Mouse (Mus musculus) embryonic facial prominence, embryonic 15.5 days (tissue): ENCODE measurements at regions not wholly inside any gene's neighbourhood (a gene's known extent, or its start where the extent isn't known, plus 50 kb on each side); places are given as distances from the start of the nearest gene placed in this dataset.

Experiments
- ATAC-seq: fragments of 200-750 bp; cut with Nextera tagmentation; 2 replicates; pipeline ENCODE4 v1.8.0; 2017; ENCODE audit warnings: low read depth, moderate TSS enrichment; ENCODE audit not compliant: insufficient number of reproducible peaks, low FRiP score, low TSS enrichment
- H3K27ac ChIP-seq: fragments of 300-500 bp; sonication (generic); replicated peaks from 2 replicates; pipeline ENCODE4 v1.5.1; 2015; ENCODE audit warnings: mild to moderate bottlenecking, inconsistent platforms
- H3K27me3 ChIP-seq: fragments of 300-500 bp; sonication (generic); 2 replicates; pipeline ENCODE4 v1.6.1; 2015; ENCODE audit warnings: inconsistent platforms
- H3K36me3 ChIP-seq: fragments of 300-500 bp; sonication (generic); 2 replicates; pipeline ENCODE4 v1.6.1; 2015; ENCODE audit warnings: mild to moderate bottlenecking, inconsistent platforms
- H3K4me1 ChIP-seq: fragments of 300-500 bp; sonication (generic); 2 replicates; pipeline ENCODE4 v1.6.1; 2015; ENCODE audit warnings: inconsistent platforms
- H3K4me2 ChIP-seq: fragments of 300-500 bp; sonication (generic); replicated peaks from 2 replicates; pipeline ENCODE4 v1.6.1; 2015; ENCODE audit warnings: mild to moderate bottlenecking, inconsistent platforms
- H3K4me3 ChIP-seq: fragments of 300-500 bp; sonication (generic); replicated peaks from 2 replicates; pipeline ENCODE4 v1.5.1; 2015; ENCODE audit warnings: mild to moderate bottlenecking, inconsistent platforms
- H3K9ac ChIP-seq: fragments of 300-500 bp; sonication (generic); 2 replicates; pipeline ENCODE4 v1.6.1; 2015; ENCODE audit warnings: inconsistent platforms
- H3K9me3 ChIP-seq: fragments of 300-500 bp; sonication (generic); replicated peaks from 2 replicates; pipeline ENCODE4 v1.6.1; 2016; ENCODE audit warnings: inconsistent platforms
- WGBS: fragments of 180-500 bp; shearing (Covaris S2); methylation state at CpG from one replicate; pipeline ENCODE4 v1.1.7; 2015; 5-methylcytosine and 5-hydroxymethylcytosine counted together

DNA sequence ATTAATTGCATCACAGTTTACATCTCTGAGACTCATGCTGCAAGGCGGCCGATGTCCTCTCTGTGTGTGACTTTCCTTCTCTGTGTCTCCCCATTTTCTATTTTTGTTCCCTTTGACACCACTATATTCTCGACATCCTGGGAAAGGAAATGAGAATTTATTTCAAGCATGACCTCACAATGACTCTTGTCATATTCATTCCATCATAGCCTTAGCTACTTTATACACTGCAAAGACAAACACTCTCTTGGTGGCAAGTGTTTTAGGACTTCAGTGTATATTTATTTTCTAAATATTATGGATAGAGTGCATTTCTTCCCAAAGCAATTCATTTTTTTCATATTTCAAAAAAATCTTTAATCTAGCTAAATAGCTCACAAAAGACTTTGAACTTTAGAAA, 298.5 kb downstream of the Ipmk start:
- H3K27me3 ChIP-seq = no peaks in the 10 kb centered on the region
- no peak overlapping the region for H3K9ac ChIP-seq
- WGBS = 73% methylated on average over 3 of the region's 3 CpGs
- no peak overlapping the region for H3K4me2 ChIP-seq
- H3K36me3 ChIP-seq = no peaks in the 10 kb centered on the region
- no peak overlapping the region for H3K27ac ChIP-seq
- H3K4me3 ChIP-seq = no peak overlapping the region
- no peaks in the 10 kb centered on the region for H3K4me1 ChIP-seq
- H3K9me3 ChIP-seq = no peaks in the 10 kb centered on the region
- no peak for ATAC-seq

- H3K9ac ChIP-seq = no peak overlapping the region
- H3K4me3 ChIP-seq = no peak overlapping the region
- H3K4me2 ChIP-seq = no peak overlapping the region
- H3K4me1 ChIP-seq = no peaks in the 10 kb centered on the region
- no peaks in the 10 kb centered on the region for H3K9me3 ChIP-seq
- no peaks in the 10 kb centered on the region for H3K27me3 ChIP-seq
- ATAC-seq = no peak
- H3K27ac ChIP-seq = no peak overlapping the region
- WGBS = 87% methylated on average over 7 of the region's 7 CpGs
- H3K36me3 ChIP-seq = no peaks in the 10 kb centered on the region
Measured at GRCm38 (mm10) chr10:71657525-71657924, 310.0 kb downstream of the Ipmk start.

DNA sequence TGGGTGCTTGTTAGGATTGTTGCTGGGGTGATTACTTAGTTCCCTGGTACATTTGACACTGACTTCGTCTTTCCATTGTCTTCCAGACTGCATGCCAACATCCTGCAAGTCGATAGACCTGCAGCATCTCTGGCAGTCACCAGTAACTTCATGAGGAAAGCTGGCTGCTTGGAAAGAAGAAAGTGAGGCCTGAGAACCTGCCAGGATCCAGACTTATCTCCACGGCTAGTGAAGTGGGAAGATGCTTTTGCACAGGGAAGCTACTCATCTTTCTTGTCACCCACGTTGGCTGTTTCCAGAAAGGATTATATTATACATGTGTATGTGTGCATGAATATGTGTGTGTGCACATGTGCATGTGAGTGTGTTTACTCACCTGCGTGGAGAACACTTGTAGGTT, 316.0 kb downstream of the Ipmk start:
- Histone ChIP-seq H3K9ac (no peak overlapping the region), H3K27me3 (no peaks in the 10 kb centered on the region), H3K4me3 (no peak overlapping the region), H3K4me1 (no peaks in the 10 kb centered on the region), H3K36me3 (no peaks in the 10 kb centered on the region), H3K9me3 (no peaks in the 10 kb centered on the region), H3K27ac (no peak overlapping the region), H3K4me2 (no peak overlapping the region)
- WGBS = 75% methylated on average over 5 of the region's 5 CpGs
- ATAC-seq = no peak

DNA sequence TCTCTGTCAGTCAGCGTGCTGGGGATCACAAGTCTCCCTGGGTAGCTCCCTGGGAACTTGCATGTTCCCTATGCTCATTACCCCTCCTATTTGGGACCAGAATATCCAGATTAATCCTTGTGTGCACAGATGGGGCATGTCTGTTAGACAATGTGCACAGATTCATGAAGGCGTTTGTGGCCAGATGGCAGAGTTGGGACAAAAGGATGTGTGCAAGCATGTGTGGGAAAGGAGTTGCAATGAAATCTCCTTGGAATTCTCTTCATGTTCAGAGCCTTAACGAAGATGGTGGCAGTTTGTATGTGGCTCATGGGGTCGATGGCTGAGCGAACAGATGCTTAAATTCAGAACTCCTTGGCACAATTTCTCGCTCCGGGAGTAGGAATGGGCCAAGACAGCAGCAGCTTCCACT, 319.6 kb downstream of the Ipmk start:
- Histone ChIP-seq H3K4me1 (no peaks in the 10 kb centered on the region), H3K9me3 (no peaks in the 10 kb centered on the region), H3K36me3 (no peaks in the 10 kb centered on the region), H3K9ac (no peak overlapping the region), H3K4me2 (no peak overlapping the region), H3K27ac (no peak overlapping the region), H3K4me3 (no peak overlapping the region), H3K27me3 (no peaks in the 10 kb centered on the region)
- ATAC-seq = no peak
- 70% methylated on average over 7 of the region's 7 CpGs for WGBS

DNA sequence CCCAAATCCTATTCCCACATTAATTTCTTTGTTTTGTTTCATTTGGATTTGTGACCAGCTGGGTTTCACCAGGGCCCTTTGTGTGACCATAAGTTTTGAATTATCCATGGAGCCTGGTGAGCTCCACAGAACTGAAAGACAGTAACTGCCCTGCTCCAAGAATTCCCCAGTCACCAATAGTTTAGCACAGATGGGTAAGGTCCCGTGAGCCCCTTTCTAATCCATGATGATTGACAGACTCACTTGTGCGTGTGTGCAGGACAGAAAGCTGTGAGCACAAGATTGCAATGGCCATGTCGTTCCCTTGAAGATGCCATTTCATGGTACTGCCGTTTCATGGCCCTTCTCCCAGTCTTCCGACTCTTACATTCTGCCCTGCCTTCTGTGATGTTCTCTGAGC, 331.7 kb downstream of the Ipmk start:
- Histone ChIP-seq H3K9me3 (no peaks in the 10 kb centered on the region), H3K4me3 (no peak overlapping the region), H3K27ac (no peak overlapping the region), H3K36me3 (no peaks in the 10 kb centered on the region), H3K27me3 (no peaks in the 10 kb centered on the region), H3K4me2 (no peak overlapping the region), H3K9ac (no peak overlapping the region), H3K4me1 (no peaks in the 10 kb centered on the region)
- WGBS = 55% methylated on average over 5 of the region's 5 CpGs
- no peak for ATAC-seq

DNA sequence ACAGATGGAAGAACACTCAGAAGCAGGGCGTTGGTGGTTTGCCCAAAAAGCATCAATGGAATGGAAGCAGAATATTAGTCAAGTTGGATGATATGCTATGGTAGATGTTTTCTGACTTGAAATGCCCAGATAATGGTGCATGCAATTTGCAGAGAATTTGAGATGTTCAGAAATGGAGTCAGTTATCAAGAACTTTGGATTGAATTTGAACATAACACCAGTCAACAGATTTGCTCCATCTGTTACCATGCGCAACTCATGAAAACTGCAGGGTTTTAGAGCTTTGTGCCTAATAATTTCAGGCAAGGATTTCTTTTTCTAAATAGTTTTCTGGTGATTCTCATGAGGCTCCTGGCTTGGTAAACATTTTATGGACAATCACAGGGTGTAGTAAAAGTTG, 365.9 kb downstream of the Ipmk start:
- Histone ChIP-seq H3K4me2 (no peak overlapping the region), H3K9ac (no peak overlapping the region), H3K27me3 (no peaks in the 10 kb centered on the region), H3K36me3 (no peaks in the 10 kb centered on the region), H3K4me3 (no peak overlapping the region), H3K27ac (no peak overlapping the region), H3K4me1 (no peaks in the 10 kb centered on the region), H3K9me3 (no peaks in the 10 kb centered on the region)
- WGBS = 88% methylated on average over 2 of the region's 2 CpGs
- no peak for ATAC-seq

DNA sequence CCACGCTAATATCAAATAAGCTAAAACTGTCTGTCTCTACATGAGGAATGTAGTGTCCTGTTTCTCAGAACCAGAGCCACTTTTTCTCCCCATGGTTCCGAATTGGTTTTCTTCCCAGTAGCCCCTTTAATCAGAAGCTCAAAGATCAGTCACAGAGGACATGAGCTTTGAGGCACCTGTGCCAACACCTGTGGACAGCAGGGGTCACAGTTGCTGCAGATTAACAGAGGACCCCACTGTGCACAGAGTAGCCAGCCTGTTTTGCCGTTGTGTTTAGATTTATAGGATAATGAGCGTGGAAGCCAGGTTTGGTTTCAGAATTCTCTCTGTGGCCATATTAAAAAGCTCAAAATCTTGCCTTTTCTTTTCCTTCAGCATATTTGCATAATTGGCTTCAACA, 380.2 kb downstream of the Ipmk start:
- Histone ChIP-seq H3K36me3 (no peaks in the 10 kb centered on the region), H3K4me2 (no peak overlapping the region), H3K9me3 (no peaks in the 10 kb centered on the region), H3K4me1 (no peaks in the 10 kb centered on the region), H3K9ac (no peak overlapping the region), H3K4me3 (no peak overlapping the region), H3K27me3 (no peaks in the 10 kb centered on the region), H3K27ac (no peak overlapping the region)
- WGBS = 43% methylated on average over 4 of the region's 4 CpGs
- no peak for ATAC-seq

- Histone ChIP-seq H3K27me3 (no peaks in the 10 kb centered on the region), H3K9me3 (no peaks in the 10 kb centered on the region), H3K9ac (no peak overlapping the region), H3K4me2 (no peak overlapping the region), H3K36me3 (no peaks in the 10 kb centered on the region), H3K4me3 (no peak overlapping the region), H3K4me1 (no peaks in the 10 kb centered on the region), H3K27ac (no peak overlapping the region)
- ATAC-seq = no peak
- WGBS = 74% methylated on average over 3 of the region's 3 CpGs
Measured at GRCm38 (mm10) chr10:71733821-71734220, 386.3 kb downstream of the Ipmk start.

- Histone ChIP-seq H3K9ac (no peak overlapping the region), H3K4me1 (no peaks in the 10 kb centered on the region), H3K9me3 (no peaks in the 10 kb centered on the region), H3K27me3 (no peaks in the 10 kb centered on the region), H3K36me3 (no peaks in the 10 kb centered on the region), H3K4me2 (no peak overlapping the region), H3K4me3 (no peak overlapping the region), H3K27ac (no peak overlapping the region)
- 76% methylated on average over 2 of the region's 2 CpGs for WGBS
- no peak for ATAC-seq
Measured at GRCm38 (mm10) chr10:71734481-71734880, 386.9 kb downstream of the Ipmk start.

DNA sequence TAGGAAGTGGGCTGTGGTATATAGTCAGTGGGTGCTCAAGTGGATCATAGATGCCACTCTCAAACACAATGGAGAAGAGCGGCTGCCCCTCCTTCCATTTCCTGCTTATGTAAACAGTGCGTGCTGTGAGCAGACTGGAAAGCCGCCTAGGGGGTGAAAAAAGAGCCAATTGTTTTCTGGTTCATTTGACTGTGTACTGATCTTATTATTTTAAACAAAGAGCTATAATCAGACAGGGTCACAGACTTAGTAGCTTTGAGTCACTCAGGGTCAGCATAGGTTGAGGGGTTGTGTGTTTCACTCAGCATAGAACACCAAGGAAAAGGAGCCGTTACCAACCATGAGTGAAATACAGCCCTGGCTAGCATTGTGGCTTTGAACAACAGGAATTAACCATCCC, 390.7 kb downstream of the Ipmk start:
- Histone ChIP-seq H3K4me2 (no peak overlapping the region), H3K36me3 (no peaks in the 10 kb centered on the region), H3K9ac (no peak overlapping the region), H3K9me3 (no peaks in the 10 kb centered on the region), H3K4me1 (no peaks in the 10 kb centered on the region), H3K27ac (no peak overlapping the region), H3K27me3 (no peaks in the 10 kb centered on the region), H3K4me3 (no peak overlapping the region)
- WGBS = 23% methylated on average over 4 of the region's 4 CpGs
- no peak for ATAC-seq

GRCm38 (mm10) chr10:71748557-71749493, 401.3 kb downstream of the Ipmk start:
- no peak overlapping the region for H3K27ac ChIP-seq
- no peaks in the 10 kb centered on the region for H3K4me1 ChIP-seq
- H3K4me2 ChIP-seq = no peak overlapping the region
- no peak overlapping the region for H3K4me3 ChIP-seq
- H3K9me3 ChIP-seq = no peaks in the 10 kb centered on the region
- no peak for ATAC-seq
- H3K36me3 ChIP-seq = no peaks in the 10 kb centered on the region
- no peak overlapping the region for H3K9ac ChIP-seq
- WGBS = 69% methylated on average over 8 of the region's 8 CpGs
- no peaks in the 10 kb centered on the region for H3K27me3 ChIP-seq

DNA sequence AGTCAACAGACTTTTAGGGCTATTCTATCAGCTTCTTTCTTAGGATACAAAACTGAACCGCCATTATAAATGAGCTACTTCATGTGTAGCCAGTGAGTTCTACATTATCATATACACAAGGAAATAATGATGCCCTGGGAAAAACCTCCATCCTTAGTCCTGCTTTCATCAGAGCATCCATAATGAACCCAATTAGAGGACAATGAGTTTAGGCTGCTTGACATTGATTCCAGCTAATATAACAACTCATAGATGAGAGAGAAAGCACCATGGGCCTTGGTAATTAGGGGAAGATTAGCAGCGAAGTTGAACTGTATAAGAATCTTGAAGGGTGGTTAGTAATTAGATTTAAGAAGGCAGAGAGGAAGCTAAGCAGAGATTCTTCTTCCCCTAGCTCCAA, 405.7 kb downstream of the Ipmk start:
- Histone ChIP-seq H3K4me1 (no peaks in the 10 kb centered on the region), H3K27ac (no peak overlapping the region), H3K36me3 (no peaks in the 10 kb centered on the region), H3K9me3 (no peaks in the 10 kb centered on the region), H3K4me2 (no peak overlapping the region), H3K9ac (no peak overlapping the region), H3K27me3 (no peaks in the 10 kb centered on the region), H3K4me3 (no peak overlapping the region)
- no peak for ATAC-seq
- WGBS = 68% methylated on average over 2 of the region's 2 CpGs
